Mouse (Mus musculus): Measurements from ENCODE around the gene Nr3c2. TPM values are rescaled to one million over a fixed set of nuclear protein-coding genes. Genes with fewer than 3 reads are reported as not detected.

Gene Nr3c2
- polyA plus RNA-seq, 1 experiment from 2014 or later, result 1.4 TPM

DNA sequence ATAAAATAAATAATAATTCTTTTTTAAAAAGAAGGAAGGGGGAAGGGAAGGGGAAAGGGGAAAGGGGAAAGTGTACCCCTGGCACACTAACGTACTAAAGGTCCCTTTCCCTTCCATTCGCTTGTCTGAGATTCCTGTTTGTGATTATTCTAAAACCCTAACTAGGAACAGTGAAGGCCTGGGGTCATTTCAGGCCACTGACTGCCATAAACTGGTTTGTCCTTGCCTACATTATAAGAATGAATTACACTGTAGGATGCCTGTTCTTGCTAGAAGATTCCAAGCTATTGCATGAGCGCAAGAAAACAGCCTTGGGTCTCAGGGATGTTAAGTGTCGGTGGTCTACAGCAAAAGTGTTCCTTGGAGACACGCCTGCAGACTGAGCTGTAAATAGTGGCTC lies 355.2 kb downstream of the Nr3c2 start:
- WGBS, result 91% methylated on average over 5 of the region's 5 CpGs
- no peak for ATAC-seq

DNA sequence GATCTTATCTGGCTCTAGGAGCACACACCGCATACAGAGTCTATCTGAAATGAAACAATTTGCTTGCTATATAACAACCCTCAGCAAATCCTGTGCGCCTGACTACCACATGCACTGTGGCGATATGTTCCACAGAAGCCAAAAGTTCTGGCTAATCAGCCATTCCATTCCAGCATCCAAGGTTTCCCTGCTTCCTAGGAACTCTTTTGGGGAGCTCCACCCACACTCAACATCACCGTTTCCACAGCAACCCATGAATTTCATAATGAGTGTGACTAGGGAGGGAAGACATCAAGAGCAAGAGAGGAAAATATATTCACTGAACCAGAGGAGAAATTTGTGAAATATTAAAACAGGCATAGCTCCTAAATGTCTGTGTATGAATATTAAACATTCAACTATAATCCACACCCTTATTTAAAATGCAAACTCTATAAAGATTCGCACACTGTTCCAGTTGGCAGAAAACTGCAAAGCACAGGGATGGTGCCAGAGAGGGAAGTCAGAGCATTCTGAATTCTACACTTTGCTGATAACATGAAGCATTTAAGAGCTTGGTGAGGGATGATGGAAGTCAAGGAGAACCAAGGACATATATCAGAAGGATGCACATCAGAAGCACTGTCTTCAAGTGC lies 357.3 kb downstream of the Nr3c2 start:
- no peak overlapping the region for H3K27ac ChIP-seq (ENCODE audit: low read depth, low read length)
- H3K9me3 ChIP-seq (replicated peaks; ENCODE audit: control insufficient read depth, low read length), result no peaks in the 10 kb centered on the region
- ATAC-seq (peak; percentile 40; the same call in 1 of the 2 replicates), DNase-seq (ENCODE audit: low spot score) (peak; percentile 35)
- no peaks in the 10 kb centered on the region for H3K27me3 ChIP-seq (replicated peaks; ENCODE audit: control insufficient read depth, insufficient read depth, low read length)
- H3K9ac ChIP-seq (ENCODE audit: low read length), result no peak overlapping the region
- no peak overlapping the region for H3K4me3 ChIP-seq (ENCODE audit: low read depth, low read length)
- no peak overlapping the region for H3K4me2 ChIP-seq (ENCODE audit: low read length)
- 90% methylated on average over 5 of the region's 5 CpGs for WGBS
- no peaks in the 10 kb centered on the region for H3K36me3 ChIP-seq (ENCODE audit: control insufficient read depth, insufficient read depth, low read length)
- H3K4me1 ChIP-seq (ENCODE audit: control insufficient read depth, insufficient read depth, low read length), result no peaks in the 10 kb centered on the region

More for the DNA sequence above, 355.2 kb downstream of the Nr3c2 start:
- Histone ChIP-seq H3K27ac (ENCODE audit: low read depth, low read length) (no peak overlapping the region), H3K4me2 (ENCODE audit: low read length) (no peak overlapping the region), H3K4me3 (ENCODE audit: low read depth, low read length) (no peak overlapping the region), H3K27me3 (replicated peaks; ENCODE audit: control insufficient read depth, insufficient read depth, low read length) (no peaks in the 10 kb centered on the region), H3K36me3 (ENCODE audit: control insufficient read depth, insufficient read depth, low read length) (no peaks in the 10 kb centered on the region), H3K9me3 (replicated peaks; ENCODE audit: control insufficient read depth, low read length) (no peaks in the 10 kb centered on the region), H3K4me1 (ENCODE audit: control insufficient read depth, insufficient read depth, low read length) (no peaks in the 10 kb centered on the region), H3K9ac (ENCODE audit: low read length) (no peak overlapping the region)
- no peak for DNase-seq (ENCODE audit: low spot score)

DNA sequence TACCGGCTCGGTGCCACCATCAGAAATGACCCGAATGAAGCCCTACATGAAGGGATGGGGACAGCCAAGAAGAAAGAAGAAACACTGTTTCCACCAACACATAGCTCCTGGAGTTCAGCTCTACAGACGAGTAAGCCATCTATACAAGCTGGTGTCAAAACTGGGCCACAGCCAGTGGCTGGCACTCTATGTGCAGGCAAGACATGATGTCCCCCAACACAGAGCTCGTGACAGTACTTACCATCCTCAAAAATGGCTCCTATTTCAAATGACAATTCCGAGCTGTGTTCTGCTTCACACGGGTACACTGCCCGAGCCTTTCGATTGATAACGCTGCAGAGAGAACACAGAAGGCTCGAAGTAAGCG lies 357.8 kb downstream of the Nr3c2 start:
- Histone ChIP-seq H3K27me3 (replicated peaks; ENCODE audit: control insufficient read depth, insufficient read depth, low read length) (no peaks in the 10 kb centered on the region), H3K36me3 (ENCODE audit: control insufficient read depth, insufficient read depth, low read length) (no peaks in the 10 kb centered on the region), H3K27ac (ENCODE audit: low read depth, low read length) (no peak overlapping the region), H3K4me3 (ENCODE audit: low read depth, low read length) (no peak overlapping the region), H3K9ac (ENCODE audit: low read length) (no peak overlapping the region), H3K9me3 (replicated peaks; ENCODE audit: control insufficient read depth, low read length) (no peaks in the 10 kb centered on the region), H3K4me2 (ENCODE audit: low read length) (no peak overlapping the region), H3K4me1 (ENCODE audit: control insufficient read depth, insufficient read depth, low read length) (no peaks in the 10 kb centered on the region)
- no peak for DNase-seq (ENCODE audit: low spot score)
- WGBS, result 91% methylated on average over 12 of the region's 12 CpGs
- no peak for ATAC-seq

DNA sequence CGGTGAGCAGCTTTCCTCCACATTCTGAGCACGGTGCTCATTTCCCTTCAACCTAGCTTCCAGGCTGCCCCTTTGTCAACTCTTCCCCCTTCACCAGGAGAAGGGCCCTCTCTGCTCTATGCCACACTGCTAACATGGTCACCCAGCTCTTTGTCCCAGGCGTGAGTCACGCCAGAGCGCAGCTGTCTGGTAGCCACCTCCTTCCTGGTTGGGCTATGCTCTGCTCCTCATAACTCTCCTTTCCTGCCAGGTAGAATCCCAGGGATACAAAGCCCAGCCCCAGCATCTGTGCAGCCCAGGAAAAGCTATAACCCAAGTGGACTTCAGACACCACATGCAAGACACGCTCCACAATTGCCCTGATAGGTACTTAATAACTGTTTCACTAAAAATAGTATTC lies 362.0 kb downstream of the Nr3c2 start:
- WGBS, result 91% methylated on average over 6 of the region's 6 CpGs
- DNase-seq (ENCODE audit: low spot score) (no peak), ATAC-seq (no peak)
- Histone ChIP-seq H3K4me1 (ENCODE audit: control insufficient read depth, insufficient read depth, low read length) (no peaks in the 10 kb centered on the region), H3K9ac (ENCODE audit: low read length) (no peak overlapping the region), H3K36me3 (ENCODE audit: control insufficient read depth, insufficient read depth, low read length) (no peaks in the 10 kb centered on the region), H3K4me3 (ENCODE audit: low read depth, low read length) (no peak overlapping the region), H3K9me3 (replicated peaks; ENCODE audit: control insufficient read depth, low read length) (no peaks in the 10 kb centered on the region), H3K27me3 (replicated peaks; ENCODE audit: control insufficient read depth, insufficient read depth, low read length) (no peaks in the 10 kb centered on the region), H3K4me2 (ENCODE audit: low read length) (no peak overlapping the region), H3K27ac (ENCODE audit: low read depth, low read length) (no peak overlapping the region)

DNA sequence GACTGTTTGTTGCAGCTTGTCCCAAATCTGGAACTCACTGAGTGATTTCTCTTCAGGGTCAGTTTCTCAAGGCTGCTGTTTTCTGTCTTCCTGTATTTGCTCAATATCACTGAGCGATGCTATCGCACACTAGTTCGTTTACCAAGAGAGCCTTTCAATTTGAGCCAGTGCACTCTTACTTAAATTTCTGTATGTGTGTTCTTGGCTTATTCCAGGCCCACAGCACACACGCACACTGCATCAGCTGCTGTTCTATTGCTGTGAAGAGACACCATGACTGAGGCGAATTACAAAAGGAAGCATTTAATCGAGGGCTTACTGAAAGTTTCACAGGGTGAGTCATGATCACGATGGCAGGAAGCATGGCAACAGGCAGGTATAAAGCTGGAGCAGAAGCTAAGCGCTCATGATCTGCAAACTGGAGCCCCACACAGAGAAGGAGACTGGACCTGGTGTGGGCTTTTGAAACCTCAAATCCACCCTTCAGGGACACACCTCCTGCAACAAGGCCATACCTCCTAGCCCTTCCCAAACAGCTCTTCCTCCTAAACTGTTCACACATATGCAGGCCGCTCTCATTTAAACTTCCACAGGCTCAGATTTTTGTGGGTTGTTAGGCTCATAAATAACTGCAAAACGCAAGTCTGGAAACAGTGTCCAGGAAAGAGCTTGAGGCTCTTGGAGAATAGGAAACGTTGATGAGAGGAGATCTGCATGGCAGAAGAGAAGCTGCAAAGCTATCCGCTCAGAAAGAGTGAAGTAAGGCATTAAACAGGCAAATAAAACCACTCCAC lies 363.2 kb downstream of the Nr3c2 start:
- ATAC-seq, result no peak
- 87% methylated on average over 12 of the region's 12 CpGs for WGBS
- no peak overlapping the region for H3K27ac ChIP-seq (ENCODE audit: low read depth, low read length)
- no peaks in the 10 kb centered on the region for H3K27me3 ChIP-seq (replicated peaks; ENCODE audit: control insufficient read depth, insufficient read depth, low read length)
- H3K4me1 ChIP-seq (ENCODE audit: control insufficient read depth, insufficient read depth, low read length), result no peaks in the 10 kb centered on the region
- DNase-seq (ENCODE audit: low spot score), result no peak
- no peak overlapping the region for H3K4me3 ChIP-seq (ENCODE audit: low read depth, low read length)
- no peaks in the 10 kb centered on the region for H3K9me3 ChIP-seq (replicated peaks; ENCODE audit: control insufficient read depth, low read length)
- no peak overlapping the region for H3K4me2 ChIP-seq (ENCODE audit: low read length)
- H3K9ac ChIP-seq (ENCODE audit: low read length), result no peak overlapping the region
- H3K36me3 ChIP-seq (ENCODE audit: control insufficient read depth, insufficient read depth, low read length), result no peaks in the 10 kb centered on the region

DNA sequence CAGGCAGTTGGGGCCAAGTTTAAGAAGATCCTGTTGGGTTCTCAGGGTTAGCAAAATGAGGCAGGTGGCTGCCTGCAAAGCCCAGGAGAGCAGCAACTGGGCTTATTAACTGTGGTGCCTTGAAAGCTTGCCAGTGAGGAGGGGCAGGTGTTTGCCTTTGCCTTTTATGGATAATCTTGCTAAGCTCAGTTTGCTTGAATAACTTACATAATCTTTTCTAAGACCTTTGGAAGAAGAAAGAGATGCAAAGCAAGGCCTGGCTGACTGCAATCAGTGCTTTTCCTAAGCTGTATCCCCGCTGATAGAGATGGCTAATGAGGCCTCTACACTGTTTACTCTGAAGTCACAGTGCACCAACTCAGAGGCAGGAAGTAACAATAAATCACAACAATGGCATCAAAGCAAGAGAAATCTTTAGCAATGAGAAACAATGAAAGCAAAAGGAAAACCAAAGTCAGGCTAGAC lies 368.7 kb downstream of the Nr3c2 start:
- Histone ChIP-seq H3K9me3 (replicated peaks; ENCODE audit: control insufficient read depth, low read length) (no peaks in the 10 kb centered on the region), H3K4me3 (ENCODE audit: low read depth, low read length) (no peak overlapping the region), H3K4me1 (ENCODE audit: control insufficient read depth, insufficient read depth, low read length) (no peaks in the 10 kb centered on the region), H3K27me3 (replicated peaks; ENCODE audit: control insufficient read depth, insufficient read depth, low read length) (no peaks in the 10 kb centered on the region), H3K27ac (ENCODE audit: low read depth, low read length) (no peak overlapping the region), H3K9ac (ENCODE audit: low read length) (no peak overlapping the region), H3K4me2 (ENCODE audit: low read length) (no peak overlapping the region), H3K36me3 (ENCODE audit: control insufficient read depth, insufficient read depth, low read length) (no peaks in the 10 kb centered on the region)
- 26% methylated on average over 1 of the region's 1 CpGs for WGBS
- ATAC-seq (no peak), DNase-seq (ENCODE audit: low spot score) (no peak)

DNA sequence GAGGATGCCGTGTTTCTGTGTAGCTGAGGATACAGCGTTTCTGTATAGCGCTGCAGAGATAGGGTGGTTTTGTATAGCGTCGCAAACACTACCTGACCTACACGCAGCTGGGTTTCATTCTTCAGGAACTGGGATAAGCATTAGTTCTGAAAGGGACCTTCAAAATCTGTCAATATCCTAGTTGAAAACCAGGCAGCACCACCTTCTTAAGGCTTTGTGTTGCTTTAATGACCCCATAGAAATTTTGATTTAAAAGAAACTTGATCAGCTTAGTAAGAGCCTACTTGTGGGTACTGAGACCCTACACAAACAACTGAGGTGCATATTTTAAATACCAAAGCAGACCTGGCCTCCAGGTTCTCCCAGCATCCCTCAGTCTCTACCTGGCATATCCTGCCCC lies 372.9 kb downstream of the Nr3c2 start:
- DNase-seq (ENCODE audit: low spot score) (no peak), ATAC-seq (no peak)
- Histone ChIP-seq H3K27me3 (replicated peaks; ENCODE audit: control insufficient read depth, insufficient read depth, low read length) (no peaks in the 10 kb centered on the region), H3K36me3 (ENCODE audit: control insufficient read depth, insufficient read depth, low read length) (no peaks in the 10 kb centered on the region), H3K4me1 (ENCODE audit: control insufficient read depth, insufficient read depth, low read length) (no peaks in the 10 kb centered on the region), H3K9ac (ENCODE audit: low read length) (no peak overlapping the region), H3K4me2 (ENCODE audit: low read length) (no peak overlapping the region), H3K9me3 (replicated peaks; ENCODE audit: control insufficient read depth, low read length) (no peaks in the 10 kb centered on the region), H3K4me3 (ENCODE audit: low read depth, low read length) (no peak overlapping the region), H3K27ac (ENCODE audit: low read depth, low read length) (no peak overlapping the region)
- 71% methylated on average over 6 of the region's 6 CpGs for WGBS

DNA sequence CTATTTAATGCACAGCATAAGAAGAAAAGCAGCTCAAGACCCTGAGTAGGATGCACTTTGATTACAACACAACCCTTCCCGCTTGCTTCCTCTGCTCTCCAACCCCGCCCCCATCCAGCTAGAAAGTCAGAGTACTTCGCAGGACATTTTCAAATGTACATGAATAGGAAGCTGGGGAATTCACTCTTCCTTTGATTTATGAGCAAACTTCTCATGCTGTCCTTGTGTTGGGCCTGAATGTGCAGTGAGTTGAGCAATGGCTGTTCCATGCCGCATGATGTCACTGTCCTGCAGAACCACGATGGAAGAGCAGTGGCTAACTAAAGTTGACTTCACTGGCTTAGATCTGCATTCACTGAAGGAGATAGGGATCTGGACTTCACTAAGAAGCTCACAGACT lies 376.3 kb downstream of the Nr3c2 start:
- H3K4me2 ChIP-seq (ENCODE audit: low read length), result no peak overlapping the region
- 95% methylated on average over 5 of the region's 5 CpGs for WGBS
- no peak overlapping the region for H3K27ac ChIP-seq (ENCODE audit: low read depth, low read length)
- H3K4me3 ChIP-seq (ENCODE audit: low read depth, low read length), result no peak overlapping the region
- ATAC-seq (no peak), DNase-seq (ENCODE audit: low spot score) (no peak)
- no peaks in the 10 kb centered on the region for H3K27me3 ChIP-seq (replicated peaks; ENCODE audit: control insufficient read depth, insufficient read depth, low read length)
- H3K9me3 ChIP-seq (replicated peaks; ENCODE audit: control insufficient read depth, low read length), result no peaks in the 10 kb centered on the region
- no peak overlapping the region for H3K9ac ChIP-seq (ENCODE audit: low read length)
- no peaks in the 10 kb centered on the region for H3K36me3 ChIP-seq (ENCODE audit: control insufficient read depth, insufficient read depth, low read length)
- H3K4me1 ChIP-seq (ENCODE audit: control insufficient read depth, insufficient read depth, low read length), result no peaks in the 10 kb centered on the region

DNA sequence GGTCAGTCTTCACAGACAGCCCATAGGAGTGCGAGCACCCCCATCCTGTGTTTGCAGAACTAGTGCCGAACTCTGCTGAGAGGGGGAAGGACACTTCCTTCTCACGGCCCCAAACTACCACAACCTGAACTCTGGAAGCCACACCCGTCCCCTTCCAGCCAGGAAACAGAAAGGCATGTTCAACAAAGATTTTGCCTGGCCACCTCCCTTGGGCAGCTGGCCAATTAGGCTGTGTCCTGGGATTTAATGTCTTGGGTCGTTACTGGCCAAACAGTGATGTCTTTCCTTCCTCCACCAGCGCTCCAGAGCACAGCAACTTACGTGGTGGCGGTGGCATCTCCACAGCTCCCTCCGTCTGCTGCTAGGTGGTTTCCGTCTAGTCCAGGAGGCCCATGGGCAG lies 377.6 kb downstream of the Nr3c2 start:
- Histone ChIP-seq H3K4me1 (ENCODE audit: control insufficient read depth, insufficient read depth, low read length) (no peaks in the 10 kb centered on the region), H3K4me2 (ENCODE audit: low read length) (no peak overlapping the region), H3K4me3 (ENCODE audit: low read depth, low read length) (no peak overlapping the region), H3K9ac (ENCODE audit: low read length) (no peak overlapping the region), H3K9me3 (replicated peaks; ENCODE audit: control insufficient read depth, low read length) (no peaks in the 10 kb centered on the region), H3K27me3 (replicated peaks; ENCODE audit: control insufficient read depth, insufficient read depth, low read length) (no peaks in the 10 kb centered on the region), H3K27ac (ENCODE audit: low read depth, low read length) (no peak overlapping the region), H3K36me3 (ENCODE audit: control insufficient read depth, insufficient read depth, low read length) (no peaks in the 10 kb centered on the region)
- ATAC-seq (no peak), DNase-seq (ENCODE audit: low spot score) (no peak)
- WGBS, result 85% methylated on average over 10 of the region's 10 CpGs

Measured in forebrain, embryonic 14.5 days (tissue).